Mouse (Mus musculus) urinary bladder, adult 2 months (tissue): ENCODE results near the gene Auts2. TPM values are rescaled to one million over a fixed set of nuclear protein-coding genes. Genes with fewer than 3 reads are reported as not detected.

Source experiments
- DNase-seq: peaks from one replicate; pipeline ENCODE4 v3.0.0; 2022; ENCODE audit warnings: low spot score
- polyA plus RNA-seq: library from polyadenylated mRNA; depleted of rRNA; stranded (reverse); fragments of >200 nt; gene quantifications from 2 replicates; pipeline ENCODE4 v1.2.3, GENCODE M21; 2012

Auts2 gene
- polyA plus RNA-seq, 1 experiment: 15.1 TPM

DNA sequence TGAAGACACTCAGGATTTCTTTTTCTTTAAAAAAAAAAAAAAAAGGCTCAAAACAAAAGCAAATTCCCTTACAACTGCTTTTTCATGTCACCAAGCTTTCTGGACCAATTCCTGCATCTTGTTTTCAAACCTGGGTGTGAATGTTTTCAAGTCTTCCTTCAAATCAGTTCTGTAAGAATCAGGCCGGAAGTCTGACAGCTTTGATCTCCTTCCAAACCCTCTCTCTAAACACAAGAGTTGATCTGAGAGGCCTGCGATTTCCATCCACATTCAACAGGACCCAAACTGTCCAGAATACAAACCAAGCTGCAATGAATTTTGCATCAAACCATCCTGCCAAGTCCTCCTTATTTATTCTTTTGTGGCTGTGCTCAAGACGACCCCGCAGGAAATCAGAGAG is 737.9 kb downstream of the Auts2 start:
- DNase-seq: no peak

DNA sequence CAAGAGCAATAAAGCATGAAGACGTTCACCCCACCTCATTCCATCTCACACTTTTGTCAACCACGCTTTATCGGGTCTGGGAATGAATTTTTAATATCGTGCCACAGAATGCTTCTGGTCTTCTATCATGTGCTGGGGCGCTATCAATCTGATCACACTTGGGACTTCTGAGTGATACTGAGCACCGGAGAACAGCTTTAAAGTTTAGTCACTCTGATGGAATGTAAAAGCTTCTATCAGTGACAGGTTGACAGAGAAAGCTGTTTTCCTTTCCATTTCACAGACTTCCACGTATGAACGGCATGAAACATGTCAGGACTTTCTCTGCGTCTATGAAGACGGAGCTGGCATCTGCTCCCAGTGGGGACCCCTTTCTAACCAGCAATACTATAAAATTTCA is 739.5 kb downstream of the Auts2 start:
- DNase-seq: no peak

DNA sequence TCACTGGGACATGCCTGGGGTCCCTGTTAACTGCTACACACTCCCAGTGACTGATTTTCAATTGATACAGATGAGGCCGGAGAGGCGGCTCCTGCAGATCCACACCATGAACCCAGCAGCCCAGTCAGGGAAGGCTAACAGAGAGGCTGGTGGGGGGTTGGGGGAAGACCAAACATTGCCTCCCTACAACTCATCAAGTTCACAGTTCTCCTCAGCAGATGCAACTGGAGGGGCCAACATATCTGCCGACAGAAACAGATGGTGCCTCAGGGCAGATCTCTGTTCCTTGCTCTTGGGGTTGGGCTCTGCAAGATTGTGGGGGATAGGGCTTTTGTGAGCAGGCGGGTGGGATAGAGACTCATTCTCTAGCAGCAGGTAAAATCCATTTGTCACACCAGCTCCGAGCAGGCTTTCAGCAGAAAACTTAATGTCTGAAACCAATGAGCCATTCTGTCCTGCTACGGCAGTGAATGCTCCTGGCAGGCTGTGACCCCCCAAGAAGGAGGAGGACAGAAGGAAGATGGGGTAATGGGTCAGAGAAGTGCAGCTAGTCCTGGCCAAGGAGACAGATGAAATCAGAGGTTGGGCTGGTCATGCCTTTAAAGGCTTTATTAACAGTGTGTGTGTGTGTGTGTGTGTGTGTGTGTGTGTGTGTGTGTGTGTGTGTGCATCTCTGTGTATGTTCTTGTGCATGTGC is 740.7 kb downstream of the Auts2 start:
- no peak for DNase-seq

GRCm38 (mm10) chr5:131801924-131802323 is 741.2 kb downstream of the Auts2 start:
- DNase-seq: no peak

DNA sequence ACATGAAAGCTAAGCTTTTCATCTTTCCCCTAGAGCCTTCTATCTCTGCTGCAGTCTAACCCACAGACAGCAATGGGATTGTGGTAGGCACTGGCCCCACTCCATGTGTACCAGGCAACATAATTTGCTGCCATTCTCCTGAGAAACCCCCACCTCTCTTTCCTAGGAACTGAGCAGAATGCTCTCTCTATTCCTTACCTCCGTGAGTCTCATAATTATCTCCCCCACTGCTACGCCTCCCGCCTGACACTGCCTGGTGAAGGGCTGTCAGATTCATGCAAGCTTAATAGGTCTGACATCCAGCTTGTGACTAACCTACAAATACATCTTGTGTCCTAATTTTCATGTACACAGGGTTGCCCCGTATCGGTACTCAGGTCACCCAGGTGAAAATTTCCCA is 744.8 kb downstream of the Auts2 start:
- no peak for DNase-seq

DNA sequence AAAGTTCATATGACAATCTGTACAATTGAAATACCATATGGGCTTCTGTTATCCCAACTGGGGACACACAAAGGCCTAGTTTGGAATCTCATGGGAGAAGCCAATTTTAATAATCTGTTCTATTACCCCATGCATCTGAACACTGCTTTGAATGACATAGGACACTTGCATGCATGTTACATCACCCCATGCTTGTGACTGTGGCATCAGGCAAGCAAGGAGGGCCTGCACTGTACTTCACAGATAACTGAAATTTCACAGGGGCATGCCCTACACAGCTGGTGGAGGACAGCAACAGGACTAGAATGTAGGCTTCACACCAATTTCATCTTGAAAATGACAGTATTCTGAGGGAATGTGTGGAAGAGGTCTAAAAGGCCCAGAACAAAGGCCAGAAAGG is 746.1 kb downstream of the Auts2 start:
- DNase-seq: no peak

GRCm38 (mm10) chr5:131794411-131795133 is 748.6 kb downstream of the Auts2 start:
- DNase-seq: no peak

DNA sequence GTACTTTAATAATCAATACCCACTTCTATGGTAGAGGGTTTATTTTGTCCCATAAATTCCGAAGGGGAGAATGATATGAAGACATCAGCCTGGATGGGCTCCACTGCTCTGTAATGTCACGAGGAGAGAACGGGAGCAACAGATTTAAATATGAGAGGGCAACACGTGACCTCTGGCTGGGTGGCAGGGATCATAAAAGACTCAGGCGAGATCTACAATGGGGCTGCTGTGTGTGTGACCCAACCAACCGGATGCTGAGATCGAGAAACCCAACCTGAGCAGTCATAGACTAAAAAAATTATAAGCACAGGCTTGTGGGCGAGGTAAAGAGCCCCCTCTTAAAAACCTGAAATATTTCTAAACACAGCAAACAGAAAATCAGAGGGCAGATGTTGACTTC is 753.5 kb downstream of the Auts2 start:
- DNase-seq: no peak

GRCm38 (mm10) chr5:131788008-131788407 is 755.1 kb downstream of the Auts2 start:
- no peak for DNase-seq

DNA sequence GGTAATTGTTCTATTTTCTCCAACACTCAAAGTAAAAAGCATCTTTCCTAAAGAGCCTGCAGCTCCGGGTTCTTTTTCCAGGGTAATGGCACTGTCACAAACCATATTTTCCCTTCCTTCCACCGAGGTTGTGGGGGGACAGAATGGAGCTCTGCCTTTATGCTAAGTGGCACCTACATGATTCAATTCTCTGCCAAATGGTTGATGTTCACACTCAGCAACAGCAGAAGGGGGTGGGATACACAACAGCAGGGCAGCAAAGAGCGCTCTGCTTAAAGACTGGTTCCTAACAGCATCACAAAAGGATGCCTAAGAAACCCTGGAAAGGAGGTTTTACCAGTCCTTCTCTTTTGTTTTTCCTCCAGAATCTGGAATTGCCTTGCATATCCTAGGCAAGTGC is 759.9 kb downstream of the Auts2 start:
- no peak for DNase-seq

GRCm38 (mm10) chr5:131781063-131781462 is 762.1 kb downstream of the Auts2 start:
- no peak for DNase-seq

GRCm38 (mm10) chr5:131779171-131779570 is 764.0 kb downstream of the Auts2 start:
- no peak for DNase-seq

DNA sequence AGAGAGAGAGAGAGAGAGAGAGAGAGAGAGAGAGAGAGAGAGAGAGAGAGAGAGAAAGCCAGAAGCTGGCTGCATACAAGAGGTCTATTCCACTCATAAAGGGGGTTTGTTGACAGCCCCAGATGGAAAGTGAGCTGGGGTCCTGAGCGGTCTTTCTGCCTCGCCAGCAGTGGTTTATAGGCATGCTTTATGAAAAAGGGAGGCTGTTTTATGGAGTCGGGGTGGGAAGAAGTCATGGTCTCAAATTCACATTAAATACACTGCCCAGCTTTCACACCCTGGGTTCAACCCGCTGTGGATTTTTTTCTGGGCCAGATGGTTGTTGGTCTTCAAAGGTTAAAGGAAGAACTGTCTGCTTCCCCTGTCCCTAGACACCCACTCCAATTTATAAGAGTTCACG is 767.5 kb downstream of the Auts2 start:
- no peak for DNase-seq

DNA sequence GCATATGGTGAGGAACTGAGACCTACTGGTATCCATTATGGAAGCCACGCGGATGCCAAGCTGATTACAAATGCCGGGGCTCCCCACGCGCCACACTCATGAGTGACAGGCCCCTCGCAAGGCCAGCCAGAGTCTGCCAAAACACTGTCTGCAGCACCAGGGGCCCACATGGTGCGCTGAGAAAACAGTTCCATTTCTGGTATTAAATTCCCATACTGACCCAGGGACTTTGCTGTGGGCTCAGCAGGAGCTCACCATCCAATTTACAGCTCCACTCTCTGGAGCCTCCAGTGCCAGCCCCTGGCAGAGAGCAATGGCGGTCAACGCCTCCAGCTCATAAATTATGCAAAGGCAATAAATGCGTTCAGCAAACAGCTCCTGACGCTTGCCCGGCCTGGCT is 767.9 kb downstream of the Auts2 start:
- DNase-seq: no peak

- DNase-seq: no peak
Measured at GRCm38 (mm10) chr5:131774792-131775191, 768.4 kb downstream of the Auts2 start.

GRCm38 (mm10) chr5:131772616-131773015 is 770.5 kb downstream of the Auts2 start:
- no peak for DNase-seq

- no peak for DNase-seq
Measured at GRCm38 (mm10) chr5:131769273-131769672, 773.9 kb downstream of the Auts2 start.

- no peak for DNase-seq
Measured at GRCm38 (mm10) chr5:131767699-131768264, 775.4 kb downstream of the Auts2 start.

DNA sequence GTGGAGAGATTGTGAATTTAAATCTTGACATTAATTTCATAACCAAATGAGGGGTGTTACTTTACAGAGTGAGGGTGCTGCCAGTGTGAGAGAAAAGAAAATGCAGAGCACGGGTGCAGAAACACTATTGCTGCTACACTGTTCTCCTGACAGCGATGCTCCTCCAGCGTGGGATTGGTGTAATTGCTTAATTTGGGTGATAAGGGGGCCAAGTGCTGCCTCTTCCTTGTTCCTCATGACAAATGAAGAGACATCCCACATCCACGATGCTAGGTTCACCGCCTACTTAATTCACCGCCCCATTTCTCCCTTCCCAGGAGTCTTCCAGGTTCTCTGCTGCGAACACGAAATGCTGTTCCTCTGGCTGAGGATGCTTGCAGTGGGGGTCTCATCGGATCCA is 776.0 kb downstream of the Auts2 start:
- DNase-seq: no peak

DNA sequence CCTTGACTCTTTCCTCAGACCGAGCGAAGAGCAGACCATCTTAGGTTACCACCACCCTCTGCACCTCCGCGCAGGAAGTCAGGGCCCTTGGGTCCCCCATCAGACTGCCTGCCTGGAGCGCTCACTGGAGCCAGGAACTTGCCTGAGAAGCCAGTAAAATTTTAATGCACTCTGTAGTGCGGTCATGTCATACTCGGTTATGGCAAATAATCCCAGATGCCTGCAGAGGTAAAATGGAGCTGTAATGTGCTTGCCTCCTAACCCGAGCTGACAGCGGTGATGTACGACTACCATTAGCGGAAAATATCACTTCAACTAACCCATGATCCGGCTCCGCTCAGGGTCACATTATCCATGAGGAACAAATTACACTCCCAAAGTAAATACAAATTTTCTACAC is 783.7 kb downstream of the Auts2 start:
- no peak for DNase-seq

GRCm38 (mm10) chr5:131750330-131750729 is 792.8 kb downstream of the Auts2 start:
- no peak for DNase-seq

- DNase-seq: no peak
Measured at GRCm38 (mm10) chr5:131749211-131749610, 793.9 kb downstream of the Auts2 start.

DNA sequence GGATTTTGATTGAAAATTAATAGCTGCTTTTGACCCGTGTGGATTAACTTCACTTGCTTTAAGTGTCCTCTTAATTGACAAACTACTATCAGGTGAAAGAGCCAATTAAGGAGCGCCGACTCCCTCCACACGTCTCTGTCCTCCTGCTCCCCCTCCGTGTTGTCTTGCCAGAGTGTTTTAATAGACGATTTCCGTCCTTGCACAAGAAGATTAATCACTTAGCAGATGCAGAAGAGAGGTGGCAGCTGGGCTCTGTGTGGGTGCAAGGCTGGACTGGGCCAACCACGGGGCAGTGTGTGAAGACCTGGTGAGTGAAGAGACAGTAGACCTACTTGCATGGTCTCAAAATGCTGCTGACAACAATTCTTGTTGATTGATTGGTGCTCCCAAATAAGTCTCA is 800.1 kb downstream of the Auts2 start:
- DNase-seq: no peak
